Mouse (Mus musculus) bone marrow macrophage, adult 2 months (primary cell): ENCODE measurements around the gene Ccdc30. TPM values are rescaled to one million over a fixed set of nuclear protein-coding genes. Genes with fewer than 3 reads are reported as not detected.

ENCODE experiments used
- H3K27ac ChIP-seq: 2 replicates; pipeline ENCODE4 v1.5.1; 2012; ENCODE audit warnings: low read depth, low read length; ENCODE audit not compliant: insufficient read depth
- H3K4me1 ChIP-seq: 2 replicates; pipeline ENCODE4 v1.6.1; 2012; ENCODE audit warnings: low read length; ENCODE audit not compliant: control insufficient read depth, insufficient read depth
- H3K4me3 ChIP-seq: 2 replicates; pipeline ENCODE4 v1.5.1; 2012; ENCODE audit warnings: mild to moderate bottlenecking, low read length, moderate library complexity; ENCODE audit not compliant: insufficient read depth
- CTCF ChIP-seq: IDR thresholded peaks from 2 replicates; pipeline ENCODE4 v1.5.1; 2012; ENCODE audit warnings: low read depth, mild to moderate bottlenecking, low read length, moderate library complexity
- POLR2A ChIP-seq: IDR thresholded peaks from 2 replicates; pipeline ENCODE4 v1.6.1; 2012; ENCODE audit warnings: mild to moderate bottlenecking, low read depth, low read length, borderline replicate concordance
- polyA plus RNA-seq: library from polyadenylated mRNA; stranded (reverse); fragments of >200 nt; gene quantifications from 2 replicates; pipeline ENCODE4 v1.2.4, GENCODE M21; 2012; ENCODE audit not compliant: missing spikeins, insufficient read depth, insufficient read length

Gene Ccdc30
- polyA plus RNA-seq, result not detected in 2 replicates

- Histone ChIP-seq H3K4me1 (peaks cover 4% of the 10 kb centered on the region), H3K27ac (no peak within 1 kb of the TSS)
- TF ChIP-seq POLR2A, result no peak
Measured at GRCm38 (mm10) chr4:119415072-119415753, at the start of gene Ccdc30. TSS of gene Ccdc30 (minus strand) at chr4:119415521.

GRCm38 (mm10) chr4:119463756-119464419 lies 48.6 kb upstream of the Ccdc30 start:
- H3K4me1 ChIP-seq, result 0 out of 2 replicates have a peak, but pooled peaks cover 7% of the 10 kb centered on the region
- TF ChIP-seq POLR2A (no peak), CTCF (no peak)
- no peak overlapping the region for H3K27ac ChIP-seq
- no peak overlapping the region for H3K4me3 ChIP-seq

More at GRCm38 (mm10) chr4:119415072-119415753, at the start of gene Ccdc30:
- peak within 1 kb of the TSS; percentile 80 for H3K4me3 ChIP-seq

GRCm38 (mm10) chr4:119462858-119463755 lies 47.8 kb upstream of the Ccdc30 start:
- Histone ChIP-seq H3K4me1 (0 out of 2 replicates have a peak, but pooled peaks cover 5% of the 10 kb centered on the region), H3K4me3 (no peak overlapping the region), H3K27ac (no peak overlapping the region)
- TF ChIP-seq CTCF, result no peak
- no peak for TF ChIP-seq POLR2A

- 0 out of 2 replicates have a peak, but pooled peaks cover 3% of the 10 kb centered on the region for H3K4me1 ChIP-seq
- H3K4me3 ChIP-seq, result no peak overlapping the region
- no peak overlapping the region for H3K27ac ChIP-seq
- no peak for TF ChIP-seq POLR2A
- no peak for TF ChIP-seq CTCF
Measured at GRCm38 (mm10) chr4:119462457-119462856, 47.1 kb upstream of the Ccdc30 start.

- TF ChIP-seq POLR2A (no peak), CTCF (no peak)
- 0 out of 2 replicates have a peak, but pooled peaks cover 3% of the 10 kb centered on the region for H3K4me1 ChIP-seq
Measured at GRCm38 (mm10) chr4:119460728-119461141, 45.4 kb upstream of the Ccdc30 start.

GRCm38 (mm10) chr4:119460296-119460695 lies 45.0 kb upstream of the Ccdc30 start:
- Histone ChIP-seq H3K4me3 (no peak overlapping the region), H3K27ac (no peak overlapping the region), H3K4me1 (0 out of 2 replicates have a peak, but pooled peaks cover 3% of the 10 kb centered on the region)

More at GRCm38 (mm10) chr4:119460728-119461141, 45.4 kb upstream of the Ccdc30 start:
- H3K4me3 ChIP-seq, result no peak overlapping the region
- no peak overlapping the region for H3K27ac ChIP-seq

GRCm38 (mm10) chr4:119453533-119453932 lies 38.2 kb upstream of the Ccdc30 start:
- H3K4me3 ChIP-seq, result no peak overlapping the region
- TF ChIP-seq CTCF (no peak), POLR2A (no peak)
- no peaks in the 10 kb centered on the region for H3K4me1 ChIP-seq
- H3K27ac ChIP-seq, result no peak overlapping the region

More at GRCm38 (mm10) chr4:119460296-119460695, 45.0 kb upstream of the Ccdc30 start:
- TF ChIP-seq POLR2A (no peak), CTCF (no peak)

- TF ChIP-seq POLR2A (no peak), CTCF (no peak)
- Histone ChIP-seq H3K4me3 (no peak overlapping the region), H3K27ac (no peak overlapping the region), H3K4me1 (no peaks in the 10 kb centered on the region)
Measured at GRCm38 (mm10) chr4:119453128-119453527, 37.8 kb upstream of the Ccdc30 start.

GRCm38 (mm10) chr4:119450436-119450835 lies 35.1 kb upstream of the Ccdc30 start:
- H3K4me1 ChIP-seq, result no peaks in the 10 kb centered on the region
- TF ChIP-seq POLR2A, result no peak
- TF ChIP-seq CTCF, result no peak
- H3K27ac ChIP-seq, result no peak overlapping the region
- no peak overlapping the region for H3K4me3 ChIP-seq
